In genomic region chr11:120032052-120032451, GRCm38 (mm10) we compare ENCODE assay signal across 25 mouse cellular contexts. TPM values are rescaled to one million over a fixed set of nuclear protein-coding genes. Genes with fewer than 3 reads are reported as not detected.
A peak's percentile ranks its signal among the peaks of the same experiment; 100 is the strongest.
DNase-seq lines count a peak whose midpoint lies in the region; ATAC-seq and TF ChIP-seq lines count a peak whose summit lies in the region.
"Had no signal": no experiment of that assay in that cellular context is flagged by ENCODE, and none has a peak within 500 bp of the region (broad histone marks: within the 10 kb centered on the region; RNA-seq: fewer than 3 reads in every experiment).

No protein-coding gene starts in this region.

- no peak for TF ChIP-seq EP300 in stomach, postnatal 0 days (optimal IDR thresholded peaks at IDR 0.05)

- H3K36me3 ChIP-seq in stomach, embryonic 15.5 days: no peaks in the 10 kb centered on the region
- H3K36me3 ChIP-seq in stomach, postnatal 0 days (ENCODE audit: control insufficient read depth, insufficient read depth, low read length): no peaks in the 10 kb centered on the region
- H3K36me3 ChIP-seq in limb, embryonic 13.5 days: no peaks in the 10 kb centered on the region
- H3K36me3 ChIP-seq: forebrain, embryonic 10.5 days; hindbrain, embryonic 15.5 days; kidney, embryonic 15.5 days; liver, embryonic 15.5 days; midbrain, embryonic 13.5 days had no signal

- H3K4me1 ChIP-seq in stomach, embryonic 15.5 days: peaks cover 30% of the 10 kb centered on the region
- no peaks in the 10 kb centered on the region for H3K4me1 ChIP-seq in stomach, postnatal 0 days (replicated peaks; ENCODE audit: control insufficient read depth, insufficient read depth)
- peaks cover 11% of the 10 kb centered on the region; the same call in 1 of the 2 replicates for H3K4me1 ChIP-seq in limb, embryonic 13.5 days

- no peak overlapping the region for H3K4me3 ChIP-seq in layer of hippocampus, adult 2 months
- H3K4me3 ChIP-seq in stomach, embryonic 15.5 days (replicated peaks): no peak overlapping the region
- H3K4me3 ChIP-seq in stomach, postnatal 0 days (ENCODE audit: low read depth, low read length): no peak overlapping the region
- no peak overlapping the region for H3K4me3 ChIP-seq in limb, embryonic 13.5 days
- H3K4me3 ChIP-seq: forebrain, embryonic 10.5 days; hindbrain, embryonic 15.5 days; kidney, embryonic 15.5 days; left cerebral cortex, adult 2 months; liver, embryonic 15.5 days; midbrain, embryonic 13.5 days had no signal

- 30% methylated on average over 8 of the region's 8 CpGs for WGBS in stomach, embryonic 15.5 days
- 32% methylated on average over 8 of the region's 8 CpGs for WGBS in stomach, postnatal 0 days
- WGBS in limb, embryonic 13.5 days: 47% methylated on average over 8 of the region's 8 CpGs

- H3K9ac ChIP-seq in stomach, embryonic 15.5 days: no peak overlapping the region
- no peak overlapping the region for H3K9ac ChIP-seq in stomach, postnatal 0 days (ENCODE audit: low read length)
- H3K9ac ChIP-seq in limb, embryonic 13.5 days: 0 out of 2 replicates have a peak overlapping the region, but pooled peaks have one; percentile 13
- H3K9ac ChIP-seq: hindbrain, embryonic 15.5 days; kidney, embryonic 15.5 days; liver, embryonic 15.5 days; midbrain, embryonic 13.5 days had no signal

- no peaks in the 10 kb centered on the region for H3K9me3 ChIP-seq in stomach, embryonic 15.5 days
- H3K9me3 ChIP-seq in stomach, postnatal 0 days (ENCODE audit: control insufficient read depth, low read length): no peaks in the 10 kb centered on the region
- peaks cover 5% of the 10 kb centered on the region; the same call in 1 of the 2 replicates for H3K9me3 ChIP-seq in limb, embryonic 13.5 days
- H3K9me3 ChIP-seq: forebrain, embryonic 10.5 days; hindbrain, embryonic 15.5 days; kidney, embryonic 15.5 days; liver, embryonic 15.5 days; midbrain, embryonic 13.5 days had no signal

- 0 out of 2 replicates have a peak overlapping the region, but pooled peaks have one; percentile 5 for H3K27ac ChIP-seq in layer of hippocampus, adult 2 months
- 0 out of 2 replicates have a peak overlapping the region, but pooled peaks have one; percentile 21 for H3K27ac ChIP-seq in stomach, embryonic 15.5 days
- H3K27ac ChIP-seq in stomach, postnatal 0 days (replicated peaks): no peak overlapping the region
- H3K27ac ChIP-seq in limb, embryonic 13.5 days: no peak overlapping the region
- H3K27ac ChIP-seq: hindbrain, embryonic 15.5 days; kidney, embryonic 15.5 days; left cerebral cortex, adult 2 months; liver, embryonic 15.5 days; midbrain, embryonic 13.5 days had no signal

- no peak for ATAC-seq in stomach, embryonic 15.5 days (ENCODE audit: insufficient read depth, low FRiP score, low read depth)
- no peak for ATAC-seq in stomach, postnatal 0 days (ENCODE audit: low FRiP score, low TSS enrichment)
- ATAC-seq in limb, embryonic 13.5 days (ENCODE audit: low FRiP score, low read depth): no peak
- ATAC-seq: activated CD4-positive, CD25-positive, alpha-beta regulatory T cell, adult 4 months; forebrain, embryonic 16.5 days; midbrain, embryonic 13.5 days had no signal

- no peak overlapping the region for H3K4me2 ChIP-seq in stomach, embryonic 15.5 days
- H3K4me2 ChIP-seq in stomach, postnatal 0 days (replicated peaks; ENCODE audit: low read depth): no peak overlapping the region
- no peak overlapping the region for H3K4me2 ChIP-seq in limb, embryonic 13.5 days (replicated peaks)
- H3K4me2 ChIP-seq: hindbrain, embryonic 15.5 days; kidney, embryonic 15.5 days; liver, embryonic 15.5 days; midbrain, embryonic 13.5 days had no signal

- H3K27me3 ChIP-seq in stomach, embryonic 15.5 days (replicated peaks): no peaks in the 10 kb centered on the region
- no peaks in the 10 kb centered on the region for H3K27me3 ChIP-seq in stomach, postnatal 0 days (ENCODE audit: control insufficient read depth, insufficient read depth, low read length)
- H3K27me3 ChIP-seq in limb, embryonic 13.5 days: no peaks in the 10 kb centered on the region
- H3K27me3 ChIP-seq: hindbrain, embryonic 15.5 days; kidney, embryonic 15.5 days; liver, embryonic 15.5 days; midbrain, embryonic 13.5 days had no signal

- TF ChIP-seq CTCF in layer of hippocampus, adult 2 months (conservative IDR thresholded peaks at IDR 0.05): no peak
- no peak for TF ChIP-seq CTCF in stomach, postnatal 0 days (IDR thresholded peaks at IDR 0.05; ENCODE audit: low read depth)

- no peak for DNase-seq in layer of hippocampus, adult 2 months (ENCODE audit: low spot score in 2 of 2)
- DNase-seq in layer of hippocampus, postnatal 25 days (ENCODE audit: extremely low spot score in 1 of 2, low spot score in 1 of 2): no peak
- no peak for DNase-seq in stomach, postnatal 0 days (ENCODE audit: low spot score)
- DNase-seq in adrenal gland, adult 8-10 months: no peak
- DNase-seq in gastrocnemius, adult 8-10 months (ENCODE audit: low spot score in 2 of 2): no peak
- DNase-seq: adrenal gland, postnatal 25 days; cerebellum, adult 9-10 months; gastrocnemius, postnatal 14 days; heart, adult 11 months; heart, postnatal 36 days; kidney, adult 11 months; kidney, postnatal 4 days; layer of hippocampus, adult 9-11 months; liver; thymus, postnatal 14 days had no signal

RNA-seq across cellular contexts. Expression of gene Aatk, which starts 14.9 kb away (rescaled TPM):
- total RNA-seq in layer of hippocampus, adult 2 months (2021): 100 to 1,000 TPM; 196 to 207 TPM
- total RNA-seq in layer of hippocampus, postnatal 25 days (2021): 100 to 1,000 TPM; 221 to 225 TPM
- polyA plus RNA-seq in stomach, embryonic 15.5 days (2015; fragmentation: Nextera tagmentation; extraction: Ambion mirVana): 3.8 and 4.5 TPM in 2 replicates
- polyA plus RNA-seq in stomach, postnatal 0 days (2015; fragmentation: Nextera tagmentation; extraction: Ambion mirVana): 1.6 and 2.1 TPM in 2 replicates
- 5.2 and 6.1 TPM in 2 replicates for polyA plus RNA-seq in limb, embryonic 13.5 days (2015; fragmentation: Nextera tagmentation; extraction: Ambion mirVana)
- 10 to 100 TPM; 14.3 to 22.8 (median 18.3) TPM for total RNA-seq in adrenal gland, adult 8-10 months (2022)
- 1 to 10 TPM; 2.3 to 5.0 (median 3.1) TPM for total RNA-seq in gastrocnemius, adult 8-10 months (2022)
- polyA plus RNA-seq: activated CD4-positive, CD25-positive, alpha-beta regulatory T cell, adult 4 months had no signal

RNA-seq across cellular contexts. Expression of gene Cep131, which starts 54.6 kb away (rescaled TPM):
- total RNA-seq in layer of hippocampus, adult 2 months (2021): 10 to 100 TPM; 35.6 to 37.0 TPM
- 10 to 100 TPM; 31.7 to 37.2 TPM for total RNA-seq in layer of hippocampus, postnatal 25 days (2021)
- 21.6 and 25.1 TPM in 2 replicates for polyA plus RNA-seq in stomach, embryonic 15.5 days (2015; fragmentation: Nextera tagmentation; extraction: Ambion mirVana)
- 5.8 and 6.3 TPM in 2 replicates for polyA plus RNA-seq in stomach, postnatal 0 days (2015; fragmentation: Nextera tagmentation; extraction: Ambion mirVana)
- 27.3 and 29.0 TPM in 2 replicates for polyA plus RNA-seq in limb, embryonic 13.5 days (2015; fragmentation: Nextera tagmentation; extraction: Ambion mirVana)
- 100 to 1,000 TPM in 2 of 4 experiments, 10 to 100 TPM in 2; 42.9 to 315 (median 94.5) TPM for total RNA-seq in adrenal gland, adult 8-10 months (2022)
- 1 to 10 TPM; 5.0 to 9.2 (median 7.5) TPM for total RNA-seq in gastrocnemius, adult 8-10 months (2022)

Comparison
In these comparisons a context has a peak if more than half of its experiments do, and no peak if none do; other contexts are left out.
1. H3K27ac ChIP-seq: peak in layer of hippocampus, adult 2 months (single experiment) and stomach, embryonic 15.5 days (single experiment); none in stomach, postnatal 0 days (single experiment) and limb, embryonic 13.5 days (single experiment).
2. RNA of gene Aatk, which starts 14.9 kb away (total RNA-seq): 221 to 225 TPM in layer of hippocampus, postnatal 25 days and 196 to 207 TPM in layer of hippocampus, adult 2 months; 14.3 to 22.8 TPM in adrenal gland, adult 8-10 months and 2.3 to 5.0 TPM in gastrocnemius, adult 8-10 months; every median in the first group is over 4 times any median in the second.